Mouse (Mus musculus): ENCODE data around the gene Filip1. TPM values are rescaled to one million over a fixed set of nuclear protein-coding genes. Genes with fewer than 3 reads are reported as not detected.

Gene Filip1
- polyA plus RNA-seq, 2 experiments from 2014 or later = 0.40 to 2.0 TPM

- ATAC-seq = no peak
Measured at GRCm38 (mm10) chr9:79816464-79816863, 196.2 kb downstream of the Filip1 start.

- ATAC-seq = peak; percentile 95
Measured at GRCm38 (mm10) chr9:79816013-79816412, 196.6 kb downstream of the Filip1 start.

GRCm38 (mm10) chr9:79814592-79814991 lies 198.1 kb downstream of the Filip1 start:
- ATAC-seq = no peak

- ATAC-seq = no peak
Measured at GRCm38 (mm10) chr9:79810969-79811902, 201.4 kb downstream of the Filip1 start.

GRCm38 (mm10) chr9:79810534-79810933 lies 202.1 kb downstream of the Filip1 start:
- peak; percentile 55 for ATAC-seq

- ATAC-seq = no peak
Measured at GRCm38 (mm10) chr9:79809411-79809810, 203.2 kb downstream of the Filip1 start.

- no peak for ATAC-seq
Measured at GRCm38 (mm10) chr9:79807178-79807577, 205.5 kb downstream of the Filip1 start.

- peak; percentile 75 for ATAC-seq
Measured at GRCm38 (mm10) chr9:79806317-79807075, 206.2 kb downstream of the Filip1 start.

GRCm38 (mm10) chr9:79805426-79805825 lies 207.2 kb downstream of the Filip1 start:
- ATAC-seq = no peak

- no peak for ATAC-seq
Measured at GRCm38 (mm10) chr9:79796461-79797135, 216.1 kb downstream of the Filip1 start.

GRCm38 (mm10) chr9:79795076-79795475 lies 217.6 kb downstream of the Filip1 start:
- ATAC-seq = peak; percentile 58

GRCm38 (mm10) chr9:79792841-79793835 lies 219.5 kb downstream of the Filip1 start, which contains the start of gene Tmem30a:
Tmem30a (minus strand) TSS chr9:79793507.
- ATAC-seq = peak; percentile 68

- no peak for ATAC-seq
Measured at GRCm38 (mm10) chr9:79785794-79786085, 226.9 kb downstream of the Filip1 start.

GRCm38 (mm10) chr9:79784934-79785793 lies 227.5 kb downstream of the Filip1 start:
- no peak for ATAC-seq

- ATAC-seq = no peak
Measured at GRCm38 (mm10) chr9:79784439-79784838, 228.2 kb downstream of the Filip1 start.

- peak; percentile 69 for ATAC-seq
Measured at GRCm38 (mm10) chr9:79779354-79779753, 233.3 kb downstream of the Filip1 start.

GRCm38 (mm10) chr9:79766991-79767545 lies 245.6 kb downstream of the Filip1 start:
- no peak for ATAC-seq

- no peak for ATAC-seq
Measured at GRCm38 (mm10) chr9:79765329-79765728, 247.3 kb downstream of the Filip1 start.

All from activated CD4-positive, CD25-positive, alpha-beta regulatory T cell, adult 4 months (primary cell).